Mouse (Mus musculus) megakaryocyte, embryonic 14.5 days (primary cell): ENCODE data around the gene Ppp1r26. TPM values are rescaled to one million over a fixed set of nuclear protein-coding genes. Genes with fewer than 3 reads are reported as not detected.

ENCODE experiments used
- H3K27me3 ChIP-seq: replicated peaks from 2 replicates; pipeline ENCODE3; 2012; ENCODE audit warnings: inconsistent platforms
- H3K36me3 ChIP-seq: replicated peaks from 2 replicates; pipeline ENCODE3; 2012; ENCODE audit warnings: low read length, inconsistent platforms, mixed read lengths
- H3K4me1 ChIP-seq: 2 replicates; pipeline ENCODE4 v1.6.1; 2012; ENCODE audit warnings: inconsistent platforms
- H3K4me3 ChIP-seq: replicated peaks from 2 replicates; pipeline ENCODE3; 2012; ENCODE audit warnings: moderate library complexity, mild to moderate bottlenecking, inconsistent platforms
- H3K9me3 ChIP-seq: 2 replicates; pipeline ENCODE4 v1.6.1; 2012; ENCODE audit warnings: inconsistent platforms
- FLI1 ChIP-seq: IDR thresholded peaks from 2 replicates; pipeline ENCODE4 v1.6.1; 2012; ENCODE audit warnings: low read length, inconsistent platforms, mixed read lengths
- GATA1 ChIP-seq: IDR thresholded peaks from 3 replicates; pipeline ENCODE4 v1.6.1; 2012; ENCODE audit warnings: mixed read lengths, low read length, inconsistent platforms, borderline replicate concordance
- polyA plus RNA-seq: library from polyadenylated mRNA; stranded (reverse); fragments of >175 nt; gene quantifications from 2 replicates; pipeline ENCODE4 v1.2.3, GENCODE M21; 2012; ENCODE audit warnings: low replicate concordance; ENCODE audit not compliant: insufficient read depth

The Ppp1r26 gene
- not detected in 2 replicates for polyA plus RNA-seq

DNA sequence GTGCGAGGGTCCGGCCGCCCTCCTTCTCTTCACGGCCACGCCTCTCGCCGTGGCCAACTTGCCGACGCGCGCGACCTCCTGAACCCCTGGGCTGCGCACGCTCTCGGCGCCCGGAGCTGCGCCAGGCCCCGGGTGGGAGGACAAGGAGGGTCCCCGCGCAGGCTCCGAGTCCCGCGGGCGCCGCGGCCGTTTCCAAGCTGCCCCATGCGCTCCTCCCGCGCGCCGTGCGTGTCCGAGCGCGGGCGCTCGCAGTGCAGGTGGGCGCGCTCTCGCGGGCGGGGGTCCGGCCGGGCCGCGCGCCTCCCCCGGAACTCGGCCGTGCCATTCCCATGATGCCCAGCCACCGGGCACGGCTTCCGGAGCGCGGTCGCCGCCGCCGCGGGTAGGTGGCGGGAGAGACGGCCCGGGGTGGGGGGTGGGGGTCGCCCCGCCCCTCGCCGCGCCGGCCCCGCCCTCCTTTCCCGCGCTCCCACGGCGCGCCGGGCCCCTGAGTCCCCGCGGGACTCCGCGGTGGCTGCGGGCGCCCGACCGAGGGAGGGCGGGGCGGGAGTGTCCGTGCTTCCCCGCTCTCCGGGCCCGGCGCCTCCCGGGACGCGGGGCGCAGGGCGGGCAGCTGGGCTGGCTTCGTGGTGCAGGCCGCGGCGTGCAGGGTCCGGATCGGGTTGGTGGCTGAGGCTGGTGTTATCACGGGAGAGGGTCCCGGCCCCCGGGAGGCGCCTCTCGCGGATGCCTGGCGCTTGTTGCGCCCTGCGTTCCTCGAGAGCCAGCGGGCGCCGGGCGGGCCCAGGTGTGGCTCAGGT lies at the start of gene Ppp1r26:
Ppp1r26 (plus strand) TSS at position 286 of the 800 bp plus-strand sequence.
- peak within 1 kb of the TSS; percentile 85 for H3K4me3 ChIP-seq

DNA sequence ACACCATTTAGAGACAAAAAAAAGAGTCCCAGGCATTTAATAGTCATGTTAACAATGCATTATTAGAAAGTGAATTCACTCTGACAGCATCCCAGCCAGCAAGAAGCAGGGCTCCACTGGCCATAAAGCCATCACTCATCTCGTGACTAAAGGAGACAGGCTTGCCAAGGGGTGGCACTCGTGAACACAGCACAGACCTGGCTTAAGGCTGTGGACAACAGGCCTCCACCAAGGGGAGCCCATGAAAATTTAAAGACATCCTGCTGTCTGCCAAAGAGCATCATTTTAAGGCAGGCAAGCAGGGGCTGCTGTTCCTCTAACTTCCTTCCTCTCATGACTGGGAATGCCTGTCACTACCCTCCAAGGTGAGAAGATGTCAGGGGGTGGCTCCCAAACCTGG lies 49.7 kb upstream of the Ppp1r26 start:
- no peak for TF ChIP-seq GATA1
- TF ChIP-seq FLI1, result no peak

More for the DNA sequence above, at the start of gene Ppp1r26:
- Histone ChIP-seq H3K9me3 (peaks cover 15% of the 10 kb centered on the region), H3K4me1 (peaks cover 14% of the 10 kb centered on the region), H3K27me3 (peaks cover 80% of the 10 kb centered on the region), H3K36me3 (no peaks in the 10 kb centered on the region)
- TF ChIP-seq FLI1, result no peak
- no peak for TF ChIP-seq GATA1

DNA sequence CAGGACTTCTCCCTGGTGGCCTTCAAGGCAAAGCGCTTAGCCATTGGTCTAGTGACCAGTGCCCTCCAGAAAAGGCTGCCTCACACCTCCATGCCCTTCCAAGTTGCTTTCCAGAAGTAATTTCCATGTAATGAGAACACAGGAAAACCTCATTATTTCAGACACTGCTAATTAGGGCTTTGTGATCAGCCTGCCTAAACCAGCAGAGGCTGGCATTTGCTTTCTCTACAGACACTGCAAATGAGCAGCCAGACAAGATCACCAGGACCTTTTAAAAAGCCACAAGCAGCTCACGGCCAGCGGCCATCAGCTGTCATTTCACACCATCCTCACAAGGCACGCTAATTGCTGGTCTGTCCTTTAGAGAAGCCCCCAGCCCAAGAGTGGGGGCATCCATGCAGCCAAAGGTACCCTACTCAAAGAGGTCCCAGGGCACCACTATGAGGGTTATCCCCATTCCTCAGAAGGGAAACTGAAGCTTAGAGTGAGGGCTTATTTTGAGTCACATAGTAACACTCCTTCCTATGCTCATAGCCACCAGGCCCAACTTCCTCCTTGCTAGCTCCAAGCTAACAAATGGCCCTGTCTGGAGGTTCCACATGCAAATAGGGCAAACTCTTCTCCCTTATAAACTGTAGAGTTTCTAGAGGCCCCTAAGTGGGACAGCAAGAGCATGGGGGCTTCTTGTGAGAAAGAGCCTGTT lies 49.0 kb upstream of the Ppp1r26 start:
- H3K36me3 ChIP-seq, result no peaks in the 10 kb centered on the region
- no peak overlapping the region for H3K4me3 ChIP-seq
- H3K9me3 ChIP-seq, result 0 out of 2 replicates have a peak, but pooled peaks cover 3% of the 10 kb centered on the region
- H3K27me3 ChIP-seq, result peaks cover 53% of the 10 kb centered on the region
- peaks cover 6% of the 10 kb centered on the region; the same call in 1 of the 2 replicates for H3K4me1 ChIP-seq
- no peak for TF ChIP-seq FLI1
- TF ChIP-seq GATA1, result no peak

More for the DNA sequence above, 49.7 kb upstream of the Ppp1r26 start:
- peaks cover 47% of the 10 kb centered on the region for H3K27me3 ChIP-seq
- H3K4me1 ChIP-seq, result peaks cover 4% of the 10 kb centered on the region; the same call in 1 of the 2 replicates
- 0 out of 2 replicates have a peak, but pooled peaks cover 3% of the 10 kb centered on the region for H3K9me3 ChIP-seq
- H3K36me3 ChIP-seq, result no peaks in the 10 kb centered on the region
- no peak overlapping the region for H3K4me3 ChIP-seq

DNA sequence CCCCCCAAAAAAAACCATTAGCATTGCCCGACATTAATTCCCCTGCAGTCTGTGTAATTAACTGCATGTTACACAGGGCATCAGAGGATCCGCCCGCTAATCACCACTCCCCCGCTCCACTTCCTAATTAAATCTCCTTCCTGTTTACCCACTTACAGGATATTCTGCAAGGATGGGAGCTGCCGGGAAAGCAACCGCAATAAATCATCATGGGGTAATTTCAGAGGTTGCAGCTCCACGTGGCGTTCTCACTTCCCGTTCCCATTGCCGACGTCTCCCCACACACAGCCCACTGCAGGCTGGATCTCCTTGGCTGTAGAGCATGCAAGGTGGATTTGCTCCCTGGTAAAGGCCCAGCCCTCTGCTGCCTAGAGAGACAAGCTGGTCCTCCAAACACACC lies 45.0 kb upstream of the Ppp1r26 start:
- no peaks in the 10 kb centered on the region for H3K36me3 ChIP-seq
- H3K4me1 ChIP-seq, result peaks cover 6% of the 10 kb centered on the region; the same call in 1 of the 2 replicates
- H3K9me3 ChIP-seq, result 0 out of 2 replicates have a peak, but pooled peaks cover 3% of the 10 kb centered on the region
- H3K4me3 ChIP-seq, result peak overlapping the region; percentile 25
- TF ChIP-seq FLI1 (no peak), GATA1 (no peak)
- H3K27me3 ChIP-seq, result peaks cover 50% of the 10 kb centered on the region

DNA sequence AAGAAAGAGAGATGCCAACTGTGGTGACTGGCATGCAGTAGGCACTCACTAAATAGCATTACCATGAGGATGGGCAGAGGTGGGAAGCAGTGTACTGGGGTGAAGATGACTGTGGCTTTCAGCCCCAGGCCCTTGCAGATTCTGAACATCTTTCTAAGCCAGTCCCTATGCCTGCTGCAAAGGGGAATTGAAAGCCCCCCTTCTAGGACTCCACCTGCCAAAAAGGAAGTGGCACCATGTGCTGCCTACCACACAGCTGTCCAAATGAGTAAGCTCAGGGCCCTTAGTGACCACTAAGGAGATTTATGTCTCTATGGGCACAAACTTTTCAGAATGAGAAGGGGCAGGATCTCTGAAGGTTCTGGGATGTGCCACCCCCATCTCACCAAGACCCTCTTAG lies 44.5 kb upstream of the Ppp1r26 start:
- Histone ChIP-seq H3K36me3 (no peaks in the 10 kb centered on the region), H3K9me3 (0 out of 2 replicates have a peak, but pooled peaks cover 3% of the 10 kb centered on the region), H3K27me3 (peaks cover 46% of the 10 kb centered on the region), H3K4me3 (no peak overlapping the region), H3K4me1 (peaks cover 6% of the 10 kb centered on the region; the same call in 1 of the 2 replicates)
- TF ChIP-seq FLI1 (no peak), GATA1 (no peak)

DNA sequence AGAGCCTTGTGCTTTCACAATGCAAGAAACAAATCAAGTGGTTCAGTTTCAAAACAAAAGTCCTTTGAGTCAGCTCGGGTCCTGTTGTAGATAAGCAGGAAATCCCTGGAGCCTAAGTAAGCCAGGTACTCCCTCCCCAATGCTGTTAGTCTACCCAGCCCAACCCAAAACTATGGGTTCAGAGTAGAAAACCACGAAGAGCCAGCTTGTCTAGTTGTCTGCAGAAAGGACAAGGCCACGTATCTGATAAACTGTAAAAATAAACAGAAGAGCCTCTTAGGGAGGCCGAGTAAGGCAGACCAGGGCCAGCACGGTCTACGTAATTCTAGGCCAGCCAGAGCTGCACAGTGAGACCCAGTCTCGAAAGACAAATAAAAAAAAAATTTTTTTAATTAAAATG lies 38.8 kb upstream of the Ppp1r26 start:
- no peaks in the 10 kb centered on the region for H3K36me3 ChIP-seq
- peaks cover 28% of the 10 kb centered on the region for H3K27me3 ChIP-seq
- H3K4me3 ChIP-seq, result no peak overlapping the region
- H3K9me3 ChIP-seq, result no peaks in the 10 kb centered on the region
- TF ChIP-seq FLI1 (no peak), GATA1 (no peak)
- H3K4me1 ChIP-seq, result no peaks in the 10 kb centered on the region

DNA sequence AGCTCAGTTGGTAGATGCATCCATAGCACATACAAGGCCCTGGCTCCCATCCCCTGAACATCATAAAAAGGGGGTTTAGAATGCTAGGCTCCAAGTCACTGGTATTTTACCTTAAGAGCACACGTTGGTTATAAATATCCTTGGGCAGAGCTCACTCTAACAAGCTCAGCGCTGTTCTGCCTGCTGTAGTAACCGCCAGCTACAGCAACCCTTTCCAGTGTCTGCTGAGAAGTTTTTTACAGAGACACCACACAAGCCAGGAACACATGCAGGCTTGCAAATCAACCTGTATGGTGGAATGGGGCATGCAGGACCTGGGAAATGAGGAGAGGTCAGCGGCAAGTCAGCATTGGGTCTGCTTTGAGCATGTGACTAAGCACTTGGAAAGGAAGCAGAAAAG lies 37.5 kb upstream of the Ppp1r26 start:
- no peaks in the 10 kb centered on the region for H3K9me3 ChIP-seq
- no peaks in the 10 kb centered on the region for H3K4me1 ChIP-seq
- H3K36me3 ChIP-seq, result no peaks in the 10 kb centered on the region
- H3K27me3 ChIP-seq, result peaks cover 27% of the 10 kb centered on the region
- TF ChIP-seq GATA1, result no peak
- TF ChIP-seq FLI1, result no peak
- H3K4me3 ChIP-seq, result no peak overlapping the region

DNA sequence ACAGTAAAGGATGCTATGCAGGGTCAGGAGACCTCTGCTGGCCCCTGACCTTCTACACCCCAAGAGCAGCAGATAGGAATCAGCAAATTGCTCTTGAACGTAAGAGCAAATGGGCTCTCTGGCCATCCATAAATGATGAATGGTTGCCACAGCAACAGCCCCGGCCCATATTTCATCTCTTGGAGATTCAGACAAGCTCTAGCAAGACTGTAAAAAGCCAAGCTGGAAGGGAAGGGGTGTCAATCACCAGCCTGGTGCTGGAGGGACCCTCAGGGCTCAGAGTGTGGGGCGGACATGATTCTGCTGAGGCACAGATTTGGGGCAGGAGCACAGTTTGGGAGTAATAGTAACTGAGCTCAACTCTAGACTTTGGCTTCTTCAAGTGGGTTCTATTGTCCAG lies 37.0 kb upstream of the Ppp1r26 start:
- H3K4me3 ChIP-seq, result no peak overlapping the region
- H3K9me3 ChIP-seq, result no peaks in the 10 kb centered on the region
- H3K4me1 ChIP-seq, result no peaks in the 10 kb centered on the region
- H3K27me3 ChIP-seq, result peaks cover 29% of the 10 kb centered on the region
- TF ChIP-seq FLI1 (no peak), GATA1 (no peak)
- no peaks in the 10 kb centered on the region for H3K36me3 ChIP-seq

DNA sequence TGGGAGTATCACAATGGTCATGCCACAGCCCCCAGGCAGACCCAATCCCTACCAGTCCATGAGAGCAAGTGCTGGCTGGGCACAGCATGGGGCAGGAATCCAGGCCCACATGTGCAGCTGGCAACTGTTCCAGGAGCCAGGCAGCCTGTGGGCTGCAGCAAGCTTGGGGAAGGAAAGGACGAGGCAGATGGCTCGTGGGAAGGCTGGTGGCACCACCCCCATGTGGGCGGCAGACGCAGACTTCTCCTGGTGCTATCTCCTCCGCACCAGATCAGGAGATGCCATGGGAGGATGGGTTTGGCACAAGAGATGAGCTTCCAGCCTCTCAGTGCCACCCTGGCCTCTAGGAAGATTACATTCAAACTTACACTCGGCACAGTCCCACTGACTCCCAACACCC lies 33.7 kb upstream of the Ppp1r26 start:
- TF ChIP-seq FLI1 (no peak), GATA1 (no peak)
- Histone ChIP-seq H3K4me1 (no peaks in the 10 kb centered on the region), H3K36me3 (no peaks in the 10 kb centered on the region), H3K9me3 (no peaks in the 10 kb centered on the region), H3K27me3 (peaks cover 33% of the 10 kb centered on the region), H3K4me3 (no peak overlapping the region)

DNA sequence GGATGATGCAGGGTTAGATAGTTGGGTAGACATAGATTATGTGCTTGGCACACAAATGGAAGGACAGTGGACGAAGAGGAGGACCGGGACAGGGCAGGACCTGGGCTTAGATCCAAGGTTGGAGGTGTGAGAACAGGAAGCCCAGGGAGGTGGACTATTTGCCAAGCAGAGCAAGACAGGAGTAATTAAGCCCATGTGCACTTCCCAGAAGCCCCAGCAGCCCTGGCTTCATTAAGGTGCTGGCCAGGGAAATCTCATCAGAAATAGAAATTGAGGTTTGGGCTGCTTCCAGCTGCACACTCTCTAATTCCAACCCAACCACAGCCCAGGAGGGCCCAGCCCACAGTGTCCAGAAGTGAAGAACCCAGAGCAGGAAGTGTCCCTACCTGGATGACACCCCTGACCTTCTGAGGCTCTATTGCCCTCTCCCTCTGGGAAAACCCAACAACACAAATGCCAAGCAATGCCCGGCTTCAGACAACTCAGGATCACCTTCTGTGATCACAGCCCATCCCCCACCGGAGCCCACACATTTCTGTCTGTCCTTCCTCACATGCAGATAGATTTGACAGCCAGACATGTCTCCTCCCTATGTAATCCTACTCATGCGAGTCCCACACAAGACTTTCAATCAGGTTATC lies 32.4 kb upstream of the Ppp1r26 start:
- no peak for TF ChIP-seq GATA1
- no peak for TF ChIP-seq FLI1
- no peaks in the 10 kb centered on the region for H3K36me3 ChIP-seq
- H3K9me3 ChIP-seq, result no peaks in the 10 kb centered on the region
- H3K4me1 ChIP-seq, result no peaks in the 10 kb centered on the region
- H3K4me3 ChIP-seq, result no peak overlapping the region
- H3K27me3 ChIP-seq, result peaks cover 31% of the 10 kb centered on the region
